Mouse (Mus musculus): ENCODE data around the gene Trio. TPM values are rescaled to one million over a fixed set of nuclear protein-coding genes. Genes with fewer than 3 reads are reported as not detected.
A peak's percentile ranks its signal among the peaks of the same experiment; 100 is the strongest.

Trio gene
- total RNA-seq, 2 experiments from 2014 or later: 35.3 to 43.2 TPM

GRCm38 (mm10) chr15:28060977-28061376 lies 35.3 kb upstream of the Trio start:
- no peak for TF ChIP-seq CTCF (IDR thresholded peaks at IDR 0.05)
- Histone ChIP-seq H3K27ac (no peak overlapping the region), H3K4me3 (no peak overlapping the region)
- intact Hi-C loops (cut with DNase I): no loop called here
- DNase-seq: no peak

DNA sequence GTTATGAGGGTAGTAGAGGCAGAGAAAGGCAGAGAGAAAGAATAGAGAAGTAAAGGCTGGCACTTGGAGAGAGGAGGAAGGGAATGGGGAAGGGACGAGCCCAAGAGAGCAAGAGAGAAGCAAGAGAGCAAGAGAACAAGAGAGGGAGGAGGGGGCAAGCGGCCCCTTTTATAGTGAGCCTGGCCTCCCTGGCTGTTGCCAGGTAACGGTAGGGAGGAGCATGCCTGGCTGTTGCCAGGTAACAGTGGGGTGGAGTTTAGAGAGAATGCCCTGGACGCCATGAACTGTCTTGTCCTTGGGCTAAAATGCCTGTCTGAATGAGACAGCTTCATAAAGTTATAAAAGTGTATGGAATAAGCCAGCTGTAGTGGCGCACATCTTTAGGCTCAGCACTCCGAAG lies 34.8 kb upstream of the Trio start:
- intact Hi-C loops (cut with DNase I): no loop called here
- Histone ChIP-seq H3K4me3 (no peak overlapping the region), H3K27ac (no peak overlapping the region)
- TF ChIP-seq CTCF (IDR thresholded peaks at IDR 0.05): no peak
- no peak for DNase-seq

DNA sequence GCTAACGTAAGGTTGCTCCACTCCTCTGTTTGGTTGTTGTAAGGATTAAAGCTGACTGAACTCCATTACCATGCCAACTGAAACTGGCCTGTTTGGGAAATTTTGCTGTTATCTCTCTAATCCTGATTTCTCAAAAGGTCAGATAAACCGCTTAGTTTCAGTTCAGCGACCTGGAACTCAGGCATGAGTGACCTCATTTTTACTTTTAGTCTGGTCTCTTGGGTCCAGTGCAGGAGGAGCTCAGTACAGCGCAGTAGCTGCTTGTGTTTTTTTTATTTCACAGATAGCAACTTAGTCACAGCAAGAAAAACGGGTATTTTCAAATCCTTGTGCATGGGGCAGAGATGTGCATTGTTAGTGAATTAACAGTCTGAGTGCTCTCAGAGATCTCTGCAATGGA lies 31.9 kb upstream of the Trio start:
- intact Hi-C loops (cut with DNase I): no loop called here
- DNase-seq: no peak
- Histone ChIP-seq H3K4me3 (no peak overlapping the region), H3K27ac (no peak overlapping the region)
- TF ChIP-seq CTCF (IDR thresholded peaks at IDR 0.05): no peak

DNA sequence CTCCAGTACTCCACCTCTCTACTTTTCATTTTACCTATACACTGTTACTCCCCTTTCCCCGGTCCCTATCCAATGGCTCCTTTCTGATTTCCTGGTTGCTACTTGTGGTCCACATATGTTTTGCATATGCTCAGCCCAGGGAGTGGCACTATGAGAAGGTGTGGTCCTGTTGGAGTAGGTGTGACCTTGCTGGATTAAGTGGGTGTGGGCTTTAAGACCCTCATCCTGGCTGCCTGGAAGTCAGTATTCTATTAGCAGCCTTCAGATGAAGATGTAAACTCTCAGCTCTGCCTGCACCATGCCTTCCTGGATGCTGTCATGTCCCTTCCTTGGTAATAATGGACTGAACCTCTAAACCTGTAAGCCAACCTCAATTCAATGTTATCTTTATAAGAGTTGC lies 29.1 kb upstream of the Trio start:
- no peak for TF ChIP-seq CTCF (IDR thresholded peaks at IDR 0.05)
- no peak overlapping the region for H3K4me3 ChIP-seq
- DNase-seq: no peak
- no peak overlapping the region for H3K27ac ChIP-seq
- intact Hi-C loops (cut with DNase I): no loop called here

GRCm38 (mm10) chr15:28054111-28054510 lies 28.5 kb upstream of the Trio start:
- DNase-seq: no peak
- H3K4me3 ChIP-seq: no peak overlapping the region
- intact Hi-C loops (cut with DNase I): no loop called here
- TF ChIP-seq CTCF (IDR thresholded peaks at IDR 0.05): no peak
- no peak overlapping the region for H3K27ac ChIP-seq

DNA sequence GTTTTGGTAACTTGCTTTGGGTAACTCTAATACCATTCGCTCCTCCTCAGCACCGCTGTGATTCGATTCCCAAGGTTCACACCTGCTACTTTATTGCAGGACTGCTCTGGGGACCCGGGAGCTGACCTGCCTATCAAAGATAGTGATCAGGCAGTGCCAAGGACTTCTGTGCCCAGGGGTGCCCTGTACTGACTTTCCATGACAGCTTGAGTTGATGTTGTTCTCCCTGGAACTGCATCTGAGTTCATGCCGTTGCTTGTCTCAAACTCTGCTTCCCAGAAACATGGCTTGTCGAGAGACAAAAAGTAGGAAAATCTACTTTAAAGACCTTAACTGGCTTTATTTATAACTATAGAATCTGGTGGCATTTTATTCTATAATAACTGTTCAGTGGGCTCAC lies 27.6 kb upstream of the Trio start:
- Histone ChIP-seq H3K27ac (no peak overlapping the region), H3K4me3 (no peak overlapping the region)
- no peak for DNase-seq
- intact Hi-C loops (cut with DNase I): no loop called here
- TF ChIP-seq CTCF (IDR thresholded peaks at IDR 0.05): no peak

DNA sequence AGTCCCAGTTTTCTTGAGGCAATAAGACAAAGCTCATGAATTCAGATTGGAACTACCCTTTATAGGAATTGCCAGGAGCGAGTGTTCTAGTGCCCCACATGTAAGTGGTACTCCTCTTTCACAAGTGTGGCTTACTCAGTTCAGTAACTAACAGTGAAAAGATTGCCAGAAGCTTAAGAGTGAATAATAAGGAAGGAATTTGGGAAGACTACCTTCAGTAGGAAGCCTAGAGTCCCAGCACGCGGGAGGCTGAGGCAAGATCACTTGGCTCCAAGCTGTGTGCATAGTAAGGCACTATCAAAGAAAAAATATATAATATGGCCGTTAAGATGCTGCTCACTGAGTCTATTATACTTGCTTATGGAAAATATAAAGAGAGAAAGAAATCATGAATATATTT lies 26.2 kb upstream of the Trio start:
- intact Hi-C loops (cut with DNase I): no loop called here
- TF ChIP-seq CTCF (IDR thresholded peaks at IDR 0.05): no peak

GRCm38 (mm10) chr15:28051104-28051625 lies 25.5 kb upstream of the Trio start:
- no peak for TF ChIP-seq CTCF (IDR thresholded peaks at IDR 0.05)
- Histone ChIP-seq H3K4me3 (peak overlapping the region; percentile 61), H3K27ac (peak overlapping the region; percentile 64)
- intact Hi-C loops (cut with DNase I): no loop called here
- peak; percentile 66 for DNase-seq

More for the DNA sequence above, 26.2 kb upstream of the Trio start:
- DNase-seq: no peak
- Histone ChIP-seq H3K4me3 (no peak overlapping the region), H3K27ac (no peak overlapping the region)

DNA sequence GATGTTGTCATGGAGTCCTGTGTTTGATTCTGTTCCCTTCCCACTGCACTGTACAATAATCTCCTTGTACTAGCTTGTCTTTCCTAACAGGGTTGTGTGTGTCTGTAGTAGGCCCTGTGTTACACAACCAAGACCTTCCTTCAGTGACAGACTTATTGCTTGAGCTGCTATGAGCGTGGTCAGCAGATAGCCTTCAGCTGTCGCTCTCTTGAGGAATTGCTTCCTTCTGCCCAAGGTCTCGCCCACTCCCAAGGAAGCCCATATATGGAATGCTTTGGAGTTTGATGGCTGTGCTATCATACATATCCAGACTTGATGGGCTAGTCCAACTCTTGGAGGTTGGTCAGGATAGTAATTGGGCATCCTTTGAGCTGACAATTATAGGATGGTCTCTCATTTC lies 22.1 kb upstream of the Trio start:
- intact Hi-C loops (cut with DNase I): no loop called here
- H3K27ac ChIP-seq: no peak overlapping the region
- DNase-seq: no peak
- no peak for TF ChIP-seq CTCF (IDR thresholded peaks at IDR 0.05)
- no peak overlapping the region for H3K4me3 ChIP-seq

GRCm38 (mm10) chr15:28041158-28041865 lies 15.7 kb upstream of the Trio start:
- Histone ChIP-seq H3K27ac (no peak overlapping the region), H3K4me3 (no peak overlapping the region)
- no peak for DNase-seq
- TF ChIP-seq CTCF (IDR thresholded peaks at IDR 0.05): no peak
- intact Hi-C loops (cut with DNase I): no loop called here

DNA sequence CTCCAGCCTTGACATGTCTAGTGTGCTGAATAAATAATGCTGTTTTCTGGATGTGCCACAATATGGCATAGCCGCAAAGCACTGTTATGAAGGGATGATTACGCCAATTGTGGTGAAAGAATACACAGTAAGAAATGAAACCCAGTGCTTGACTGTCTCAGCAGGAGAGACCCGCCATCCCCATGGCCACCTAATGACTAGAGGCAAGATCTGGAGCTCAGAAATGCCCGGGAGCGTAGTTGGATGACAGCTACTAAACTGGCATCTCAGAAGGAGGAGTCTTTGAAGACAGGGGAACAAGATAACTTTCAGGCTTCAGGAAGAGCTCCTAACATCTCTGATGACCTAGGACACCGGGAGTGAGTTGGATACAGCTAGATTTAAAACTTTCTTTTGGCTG lies 12.0 kb upstream of the Trio start:
- no peak for DNase-seq
- intact Hi-C loops (cut with DNase I): loop anchor here (10.0 kb wide), 1 partner anchor 117 kb away; no protein-coding TSS in a partner anchor
- no peak for TF ChIP-seq CTCF (IDR thresholded peaks at IDR 0.05)
- no peak overlapping the region for H3K27ac ChIP-seq
- H3K4me3 ChIP-seq: no peak overlapping the region

DNA sequence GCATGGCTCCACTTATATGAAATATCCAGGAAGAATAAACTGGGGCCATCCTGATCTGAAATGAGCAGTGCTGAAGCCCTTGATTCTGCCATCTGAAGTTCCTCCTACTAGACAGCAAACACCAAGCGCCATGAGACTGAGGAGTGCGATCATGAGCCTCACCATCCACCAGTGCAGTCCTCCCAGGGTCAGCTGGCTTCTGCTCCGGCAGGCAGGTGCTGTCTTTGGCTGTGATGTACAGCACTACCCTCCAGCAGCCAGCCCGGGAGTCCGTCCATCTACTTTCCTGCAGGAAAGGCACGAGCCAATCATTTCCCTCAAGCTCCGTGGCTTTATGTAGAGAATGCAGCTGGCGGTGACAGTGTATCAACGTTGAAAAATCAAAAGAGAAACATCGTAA lies 10.0 kb upstream of the Trio start:
- intact Hi-C loops (cut with DNase I): loop anchor here (10.0 kb wide), 1 partner anchor 119 kb away; no protein-coding TSS in a partner anchor
- no peak overlapping the region for H3K4me3 ChIP-seq

DNA sequence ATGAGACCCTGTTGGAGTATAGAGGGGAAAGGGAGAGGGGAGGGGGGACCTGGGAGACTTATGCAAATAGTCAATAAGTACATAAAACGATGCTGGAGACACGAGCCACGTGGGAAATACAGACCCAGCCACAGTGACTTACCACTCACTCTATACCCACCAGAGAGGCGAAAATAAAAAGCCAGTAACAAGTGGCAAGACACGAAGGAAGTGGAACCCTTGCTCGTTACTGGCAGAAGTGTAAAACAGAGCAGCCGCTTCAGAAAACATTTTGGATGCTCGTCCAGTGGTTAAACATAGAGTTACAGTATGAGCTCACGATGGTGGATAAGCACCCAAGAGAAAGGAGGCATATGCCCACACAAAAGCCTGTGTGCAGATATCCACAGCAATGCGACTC lies 9.0 kb upstream of the Trio start:
- no peak for DNase-seq
- intact Hi-C loops (cut with DNase I): loop anchor here (10.0 kb wide), 1 partner anchor 120 kb away; no protein-coding TSS in a partner anchor
- Histone ChIP-seq H3K4me3 (no peak overlapping the region), H3K27ac (no peak overlapping the region)
- TF ChIP-seq CTCF (IDR thresholded peaks at IDR 0.05): no peak

More for the DNA sequence above, 10.0 kb upstream of the Trio start:
- TF ChIP-seq CTCF (IDR thresholded peaks at IDR 0.05): no peak
- DNase-seq: peak; percentile 36
- no peak overlapping the region for H3K27ac ChIP-seq

GRCm38 (mm10) chr15:28029371-28029770 lies 3.7 kb upstream of the Trio start:
- no peak for DNase-seq
- intact Hi-C loops (cut with DNase I): loop anchor here (5.0 kb wide), 1 partner anchor 153 kb away; no protein-coding TSS in a partner anchor
- H3K4me3 ChIP-seq: no peak overlapping the region
- H3K27ac ChIP-seq: peak overlapping the region; percentile 16; the same call in 1 of the 2 replicates
- no peak for TF ChIP-seq CTCF (IDR thresholded peaks at IDR 0.05)
